Mouse (Mus musculus): ENCODE data around the gene Gm7075.

DNA sequence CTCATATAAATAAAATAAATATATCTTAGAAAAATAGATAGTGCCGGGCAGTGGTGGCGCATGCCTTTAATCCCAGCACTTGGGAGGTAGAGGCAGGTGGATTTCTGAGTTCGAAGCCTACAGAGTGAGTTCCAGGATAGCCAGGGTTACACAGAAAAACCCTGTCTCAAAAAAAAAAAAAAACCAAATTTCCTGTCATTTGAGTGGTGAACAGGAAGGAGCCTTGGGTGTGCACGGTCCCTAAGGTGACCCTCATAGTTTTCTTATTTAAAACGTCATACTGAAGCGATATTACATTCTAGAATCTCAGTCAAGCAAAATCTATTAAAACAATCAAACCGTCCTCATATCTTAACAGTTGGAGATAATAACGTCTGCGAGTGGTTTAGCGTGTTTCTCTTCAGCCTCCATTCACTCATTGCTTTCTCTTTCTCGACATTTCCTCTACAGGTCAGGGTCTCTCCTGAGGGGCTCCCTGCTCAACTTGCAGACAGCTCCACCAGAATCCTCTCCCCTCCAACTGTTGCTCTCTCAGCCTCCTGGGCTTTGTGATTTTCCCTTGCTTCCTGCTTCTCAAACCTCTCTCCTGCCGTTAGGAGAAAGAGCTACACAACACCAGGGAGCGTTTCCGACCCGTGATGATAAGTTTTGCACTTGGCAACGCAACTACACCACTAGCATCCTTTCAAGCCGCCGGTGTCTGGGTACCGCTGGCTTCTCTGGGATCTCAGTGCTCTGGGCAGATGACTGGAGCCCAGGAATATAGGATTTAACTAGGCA lies 6.8 kb upstream of the Gm7075 start:
- TF ChIP-seq MXI1 (IDR thresholded peaks at IDR 0.05; ENCODE audit: low read depth, low read length), result peak; percentile 40; the same call in 1 of the 2 replicates
- TF ChIP-seq POLR2AphosphoS2 (IDR thresholded peaks at IDR 0.05; ENCODE audit: low read depth, low read length), result no peak
- no peak; a peak in 1 of 4 replicates for TF ChIP-seq CTCF (conservative IDR thresholded peaks at IDR 0.05 in 1 of 2, IDR thresholded peaks at IDR 0.05 in 1 of 2; ENCODE audit: low read depth in 2 of 2, low read length in 2 of 2)
- TF ChIP-seq ZC3H11A (IDR thresholded peaks at IDR 0.05; ENCODE audit: low read depth, low read length), result no peak
- no peak for TF ChIP-seq MYC (IDR thresholded peaks at IDR 0.05; ENCODE audit: low read depth, low read length)
- TF ChIP-seq USF1 (IDR thresholded peaks at IDR 0.05; ENCODE audit: low read depth, low read length), result no peak
- TF ChIP-seq RAD21 (IDR thresholded peaks at IDR 0.05; ENCODE audit: low read depth, low read length), result no peak
- no peak for TF ChIP-seq POLR2A (IDR thresholded peaks at IDR 0.05; ENCODE audit: low read depth, low read length)
- no peak for TF ChIP-seq SMC3 (IDR thresholded peaks at IDR 0.05; ENCODE audit: low read depth, low read length)
- no peak for TF ChIP-seq JUND (conservative IDR thresholded peaks at IDR 0.05; ENCODE audit: low read depth, low read length)
- 0 out of 2 replicates have a peak, but pooled peaks have one; percentile 18 for TF ChIP-seq NELFE (IDR thresholded peaks at IDR 0.05; ENCODE audit: low read depth, low read length)
- TF ChIP-seq RCOR1 (conservative IDR thresholded peaks at IDR 0.05; ENCODE audit: low read depth, low read length), result no peak
- peak; percentile 89 for TF ChIP-seq ZNF384 (IDR thresholded peaks at IDR 0.05; ENCODE audit: low read depth, low read length)
